Mouse (Mus musculus) embryonic facial prominence, embryonic 11.5 days (tissue): ENCODE results near the gene Cdip1. TPM values are rescaled to one million over a fixed set of nuclear protein-coding genes. Genes with fewer than 3 reads are reported as not detected.

Experiments used
- ATAC-seq: fragments of 200-750 bp; cut with Nextera tagmentation; replicated peaks from 2 replicates; pipeline ENCODE4 v1.8.0; 2017; ENCODE audit warnings: low read depth; ENCODE audit not compliant: insufficient number of reproducible peaks, low FRiP score, low TSS enrichment
- DNase-seq: peaks from one replicate; pipeline ENCODE4 v3.0.0-alpha.2; 2015; ENCODE audit warnings: low spot score
- H3K27ac ChIP-seq: fragments of 300-500 bp; sonication (generic); replicated peaks from 2 replicates; pipeline ENCODE4 v1.5.1; 2014; ENCODE audit warnings: mild to moderate bottlenecking, low read depth, low read length, control low read depth
- H3K27me3 ChIP-seq: fragments of 300-500 bp; sonication (generic); 2 replicates; pipeline ENCODE4 v1.6.1; 2014; ENCODE audit warnings: mild to moderate bottlenecking, low read length, moderate library complexity, mixed read lengths; ENCODE audit not compliant: control insufficient read depth, insufficient read depth
- H3K36me3 ChIP-seq: fragments of 300-500 bp; sonication (generic); replicated peaks from 2 replicates; pipeline ENCODE4 v1.6.1; 2014; ENCODE audit warnings: low read depth, mild to moderate bottlenecking, low read length, moderate library complexity, mixed read lengths; ENCODE audit not compliant: control insufficient read depth, insufficient read depth
- H3K4me1 ChIP-seq: fragments of 300-500 bp; sonication (generic); 2 replicates; pipeline ENCODE4 v1.6.1; 2014; ENCODE audit warnings: low read length, mixed read lengths; ENCODE audit not compliant: control insufficient read depth, insufficient read depth
- H3K4me2 ChIP-seq: fragments of 300-500 bp; sonication (generic); 2 replicates; pipeline ENCODE4 v1.6.1; 2014; ENCODE audit warnings: low read depth, mild to moderate bottlenecking, control low read depth, low read length, moderate library complexity
- H3K4me3 ChIP-seq: fragments of 300-500 bp; sonication (generic); 2 replicates; pipeline ENCODE4 v1.5.1; 2014; ENCODE audit warnings: low read depth, low read length, control low read depth
- H3K9ac ChIP-seq: fragments of 300-500 bp; sonication (generic); replicated peaks from 2 replicates; pipeline ENCODE4 v1.6.1; 2014; ENCODE audit warnings: mild to moderate bottlenecking, control low read depth, low read length
- H3K9me3 ChIP-seq: fragments of 300-500 bp; sonication (generic); replicated peaks from 2 replicates; pipeline ENCODE4 v1.6.1; 2016; ENCODE audit warnings: mild to moderate bottlenecking, low read length, inconsistent platforms, mixed read lengths; ENCODE audit not compliant: control insufficient read depth
- WGBS: fragments of 180-500 bp; shearing (Covaris S2); extraction: QIAGEN DNeasy Blood & Tissue Kit; methylation state at CpG from one replicate; pipeline ENCODE4 v1.1.7; 2014; 5-methylcytosine and 5-hydroxymethylcytosine counted together
- polyA plus RNA-seq: library from polyadenylated mRNA; unstranded; fragments of >200 nt; fragmentation: Nextera tagmentation; extraction: Ambion mirVana; gene quantifications from 2 replicates; pipeline ENCODE4 v1.2.1, GENCODE M21; 2014

Gene Cdip1
- polyA plus RNA-seq, 1 experiment from 2014 or later, result 76.1 TPM

DNA sequence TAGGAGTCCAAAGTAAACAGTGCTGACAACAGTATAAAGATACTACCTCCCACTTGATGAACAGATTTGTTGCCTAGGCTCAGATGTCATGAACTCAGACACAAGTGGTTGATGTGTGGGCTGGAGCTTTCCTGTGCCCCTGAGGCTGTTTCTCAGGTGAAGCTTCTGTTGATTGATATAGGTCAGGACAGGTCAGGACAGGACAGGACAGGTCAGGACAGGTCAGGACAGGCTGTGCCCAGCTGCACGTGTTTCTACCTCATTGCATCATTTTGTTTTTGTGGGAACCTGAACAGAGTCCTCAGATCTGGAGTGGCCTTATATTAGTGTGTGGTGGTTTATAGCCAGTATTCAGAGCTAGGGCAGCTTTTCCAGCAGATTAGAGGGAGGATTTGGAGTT lies 87.4 kb downstream of the Cdip1 start:
- no peaks in the 10 kb centered on the region for H3K27me3 ChIP-seq
- H3K9ac ChIP-seq, result no peak overlapping the region
- no peak overlapping the region for H3K4me3 ChIP-seq
- no peaks in the 10 kb centered on the region for H3K4me1 ChIP-seq
- no peak overlapping the region for H3K27ac ChIP-seq
- no peak overlapping the region for H3K4me2 ChIP-seq
- no peaks in the 10 kb centered on the region for H3K9me3 ChIP-seq
- H3K36me3 ChIP-seq, result peaks cover 14% of the 10 kb centered on the region
- ATAC-seq, result no peak
- DNase-seq, result no peak
- 40% methylated on average over 1 of the region's 1 CpGs for WGBS

DNA sequence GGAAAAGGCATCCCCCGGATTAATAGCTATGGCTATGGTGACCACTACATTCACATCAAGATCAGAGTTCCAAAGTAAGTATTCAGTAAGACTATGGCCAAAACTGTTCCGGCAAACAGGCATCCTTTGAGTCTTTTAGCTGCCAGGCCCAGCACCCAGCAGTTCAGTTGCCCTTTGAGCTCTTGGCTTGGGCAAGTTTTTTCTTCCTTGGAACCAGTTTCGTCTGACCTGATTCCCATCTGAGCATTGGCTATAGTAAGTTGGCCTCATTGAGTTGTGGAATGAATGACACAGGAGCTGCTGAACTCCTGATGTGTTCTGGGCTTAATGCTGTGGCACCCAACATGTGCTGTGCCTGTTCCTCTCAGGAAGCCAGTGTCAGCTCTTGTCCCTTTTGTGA lies 88.9 kb downstream of the Cdip1 start:
- Histone ChIP-seq H3K27ac (no peak overlapping the region), H3K4me2 (no peak overlapping the region), H3K27me3 (no peaks in the 10 kb centered on the region), H3K4me1 (no peaks in the 10 kb centered on the region), H3K9me3 (no peaks in the 10 kb centered on the region), H3K9ac (no peak overlapping the region), H3K4me3 (no peak overlapping the region), H3K36me3 (peaks cover 16% of the 10 kb centered on the region)
- no peak for DNase-seq
- WGBS, result 96% methylated on average over 3 of the region's 3 CpGs
- no peak for ATAC-seq

Other genes starting within 250 kb of the Cdip1 start
- gene Srl, start 248.5 kb downstream of the Cdip1 start, polyA plus RNA-seq, result 26.6 and 32.7 TPM in 2 replicates
- gene Tfap4, start 230.4 kb downstream of the Cdip1 start, polyA plus RNA-seq, result 27.2 and 28.6 TPM in 2 replicates
- gene Glis2, start 195.6 kb downstream of the Cdip1 start, polyA plus RNA-seq, result 19.9 and 21.2 TPM in 2 replicates
- gene Pam16, start 165.3 kb downstream of the Cdip1 start, polyA plus RNA-seq, result 103 and 105 TPM in 2 replicates
- gene Vasn, start 150.4 kb downstream of the Cdip1 start, polyA plus RNA-seq, result 10.9 and 14.1 TPM in 2 replicates
- 56.9 and 58.3 TPM in 2 replicates for gene Dnaja3, start 150.3 kb downstream of the Cdip1 start, polyA plus RNA-seq
- gene Coro7, start 110.5 kb downstream of the Cdip1 start, polyA plus RNA-seq, result 12.2 and 12.8 TPM in 2 replicates
- 190 and 192 TPM in 2 replicates for gene Nmral1, start 70.9 kb downstream of the Cdip1 start, polyA plus RNA-seq
- 110 and 114 TPM in 2 replicates for gene Hmox2, start 63.9 kb downstream of the Cdip1 start, polyA plus RNA-seq
- 0.28 TPM in 1 of 2 replicates, not detected in the other for gene 4930562C15Rik, start 45.1 kb upstream of the Cdip1 start, polyA plus RNA-seq
- 26.2 and 26.4 TPM in 2 replicates for gene Ubald1, start 90.0 kb upstream of the Cdip1 start, polyA plus RNA-seq
- 67.9 and 72.2 TPM in 2 replicates for gene Mgrn1, start 96.0 kb upstream of the Cdip1 start, polyA plus RNA-seq
- 155 and 164 TPM in 2 replicates for gene Nudt16l1, start 148.5 kb upstream of the Cdip1 start, polyA plus RNA-seq
- 32.4 and 39.7 TPM in 2 replicates for gene Anks3, start 173.9 kb upstream of the Cdip1 start, polyA plus RNA-seq
- gene Sept12, start 207.6 kb upstream of the Cdip1 start, polyA plus RNA-seq, result not detected in 2 replicates
- gene Smim22, start 217.0 kb upstream of the Cdip1 start, polyA plus RNA-seq, result 1.5 and 2.2 TPM in 2 replicates
- 56.5 and 60.2 TPM in 2 replicates for gene Rogdi, start 223.3 kb upstream of the Cdip1 start, polyA plus RNA-seq